Mouse (Mus musculus) lung, postnatal 10 days (tissue): ENCODE measurements around the gene Nkpd1.
A peak's percentile ranks its signal among the peaks of the same experiment; 100 is the strongest.

Source experiments
- DNase-seq: peaks from one replicate; pipeline ENCODE4 v3.0.0; 2021

The Nkpd1 gene

DNA sequence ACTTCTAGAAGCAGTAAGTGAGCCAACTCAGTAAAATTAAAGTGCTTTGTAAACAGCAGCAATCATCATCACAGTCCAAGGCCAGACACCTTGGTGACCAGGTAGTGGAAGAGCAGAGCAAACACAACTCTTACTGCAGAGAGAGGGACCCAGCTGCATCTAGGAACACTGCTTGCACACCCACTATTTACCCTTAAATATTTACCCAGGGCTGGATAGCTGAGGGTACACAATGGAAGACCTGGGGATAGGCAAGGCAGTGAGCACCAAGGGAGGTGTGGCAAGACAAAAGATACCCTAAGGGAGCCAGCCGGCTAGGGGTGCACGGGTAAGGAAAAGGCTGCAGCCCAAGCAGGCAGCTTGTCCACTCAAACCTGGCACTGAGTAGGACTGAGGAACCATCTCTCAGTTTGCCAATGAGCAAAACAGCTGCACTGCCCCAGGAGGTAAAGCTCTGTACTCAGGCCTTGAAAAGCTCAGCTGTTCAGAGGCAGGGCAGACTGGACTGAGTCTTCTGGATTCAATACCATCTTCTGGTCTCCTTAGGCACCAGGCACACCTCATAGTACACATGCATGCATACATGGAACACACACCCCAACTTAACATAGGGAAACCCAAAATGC lies 29.8 kb downstream of the Nkpd1 start:
- no peak for DNase-seq

DNA sequence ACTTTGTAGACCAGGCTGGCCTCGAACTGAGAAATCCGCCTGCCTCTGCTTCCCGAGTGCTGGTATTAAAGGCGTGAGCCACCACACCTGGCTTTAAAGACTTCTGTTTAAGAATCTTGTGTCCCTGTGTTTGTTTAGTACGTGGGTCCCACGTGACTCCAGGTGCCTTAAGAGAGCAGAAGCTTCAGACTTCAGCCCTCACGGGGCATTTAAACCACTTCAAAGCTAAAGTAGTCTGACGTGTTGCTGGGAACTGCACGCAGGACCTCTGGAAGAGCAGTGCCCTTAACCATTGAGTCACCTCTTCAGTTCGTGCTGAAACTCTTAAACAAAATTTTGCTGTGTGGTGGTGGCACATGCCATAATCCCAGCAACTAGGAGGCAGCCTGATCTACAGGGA lies 31.8 kb downstream of the Nkpd1 start:
- DNase-seq = no peak

DNA sequence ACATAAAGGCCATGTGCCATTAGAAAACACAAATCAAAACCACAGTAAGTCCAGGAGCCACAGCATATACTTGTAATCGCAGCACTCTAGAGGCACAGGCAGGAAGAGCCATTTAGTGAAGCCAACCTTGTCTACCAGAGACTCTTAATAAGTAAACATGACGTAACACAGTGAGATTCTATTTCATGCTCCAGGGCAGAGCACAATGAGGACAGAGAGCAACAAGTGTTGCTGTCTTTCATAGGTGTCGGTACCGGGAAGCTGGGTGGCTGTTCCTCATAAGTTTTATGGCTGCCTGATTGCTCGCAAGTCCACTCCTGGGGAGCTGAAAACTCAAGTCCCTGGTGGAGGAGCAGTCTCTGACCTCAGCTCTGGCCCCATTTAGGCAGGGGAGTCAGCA lies 34.0 kb downstream of the Nkpd1 start:
- no peak for DNase-seq

DNA sequence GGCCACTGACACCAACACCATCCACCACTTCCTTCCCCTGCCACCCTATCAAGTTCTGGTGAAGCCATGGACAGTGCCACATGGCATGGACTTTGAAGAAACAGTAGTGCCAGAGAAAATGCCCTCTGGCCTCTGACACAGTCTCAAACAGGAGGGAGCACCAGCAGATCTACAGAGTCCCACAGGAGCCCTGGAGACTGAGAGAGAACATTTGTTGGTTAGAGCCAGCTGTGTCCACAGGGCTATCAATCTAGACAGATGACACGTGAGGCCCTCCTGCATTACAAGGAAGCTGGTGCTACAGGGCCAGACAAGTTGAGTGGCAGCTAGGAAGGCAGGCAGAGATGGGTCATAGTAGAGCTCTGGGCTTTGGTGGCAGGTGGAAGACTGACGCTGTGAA lies 34.8 kb downstream of the Nkpd1 start:
- no peak for DNase-seq

DNA sequence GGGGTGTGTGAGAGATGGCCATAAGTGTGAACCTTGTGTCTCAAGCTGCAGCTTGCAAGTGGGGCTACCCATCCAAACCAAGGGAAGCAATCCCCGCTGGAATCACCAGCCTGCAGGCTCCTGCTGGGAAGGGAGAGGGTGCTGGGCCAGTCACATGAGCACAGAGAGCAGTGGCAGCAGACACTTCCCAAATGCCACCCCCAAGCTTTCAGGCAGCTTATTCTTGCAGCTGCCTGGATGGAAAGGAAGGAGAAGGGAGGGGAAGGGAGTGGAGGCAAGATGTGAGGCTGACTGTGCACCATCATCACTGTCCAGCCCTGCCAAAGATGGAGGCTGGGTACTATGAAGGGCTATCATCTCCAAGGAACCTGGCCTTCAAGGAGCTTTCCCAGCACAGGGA lies 36.5 kb downstream of the Nkpd1 start:
- no peak for DNase-seq

DNA sequence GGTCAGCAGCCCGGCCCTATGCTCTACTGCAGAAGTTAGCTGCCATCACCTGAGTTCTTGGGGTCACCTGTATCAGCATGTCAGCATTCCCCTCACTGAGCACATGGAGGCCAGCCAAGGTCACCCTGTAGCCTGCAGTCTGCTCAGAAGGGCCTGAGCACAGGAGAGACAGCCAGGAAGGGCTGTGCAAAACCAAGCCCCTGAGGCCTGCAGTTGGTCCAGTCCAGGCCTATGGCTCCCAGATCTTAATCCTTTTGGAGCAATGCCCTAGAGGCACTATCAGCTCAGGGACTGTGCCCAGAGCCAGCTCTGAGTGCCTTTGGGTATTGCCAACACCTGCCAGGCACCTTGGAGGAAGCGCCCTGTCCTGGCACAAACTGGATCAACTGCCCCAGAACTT lies 39.4 kb downstream of the Nkpd1 start:
- DNase-seq = no peak

DNA sequence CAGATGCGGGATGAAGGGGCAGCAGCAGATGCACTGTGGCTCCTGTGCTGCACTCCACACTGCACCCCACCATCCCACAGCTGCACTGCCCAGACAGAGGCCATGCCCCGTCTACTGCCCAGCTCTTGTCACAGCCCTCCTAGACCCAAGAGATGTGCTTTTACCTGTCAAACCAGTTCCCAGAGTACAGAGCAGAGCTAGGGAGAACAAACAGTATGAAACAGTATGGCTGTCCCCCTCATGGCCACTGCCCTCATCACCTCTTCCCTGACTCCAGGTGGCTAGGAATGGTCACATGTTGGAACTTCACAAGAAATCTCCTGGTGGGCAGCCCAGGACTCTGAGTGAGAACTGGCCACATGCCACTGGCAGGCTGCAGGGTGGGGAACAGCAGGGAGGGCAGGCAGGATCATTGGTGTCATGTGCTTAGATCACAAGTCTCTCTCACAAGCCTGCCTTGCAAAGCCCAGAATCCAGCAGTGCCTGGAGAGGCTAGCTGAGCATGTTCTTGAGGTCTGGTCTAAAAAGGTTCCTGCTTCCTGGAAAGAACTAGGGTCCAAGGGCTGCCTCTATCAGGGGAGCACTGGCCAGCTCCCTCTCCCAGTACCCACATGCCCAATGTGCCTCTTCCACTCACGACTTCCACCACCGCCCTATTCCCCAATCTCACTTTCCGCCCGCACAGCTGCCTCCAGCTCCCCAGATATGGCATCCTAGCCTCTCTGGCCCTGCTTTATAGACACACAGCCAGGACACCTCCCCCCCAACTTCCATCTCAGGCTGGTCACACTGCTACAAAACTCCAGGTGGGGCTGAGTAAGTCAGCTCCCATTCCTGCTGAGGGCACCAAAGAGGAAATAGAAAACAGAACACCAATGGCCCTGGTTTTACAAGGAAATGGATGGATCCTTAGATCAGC lies 40.6 kb downstream of the Nkpd1 start:
- peak; percentile 28 for DNase-seq

DNA sequence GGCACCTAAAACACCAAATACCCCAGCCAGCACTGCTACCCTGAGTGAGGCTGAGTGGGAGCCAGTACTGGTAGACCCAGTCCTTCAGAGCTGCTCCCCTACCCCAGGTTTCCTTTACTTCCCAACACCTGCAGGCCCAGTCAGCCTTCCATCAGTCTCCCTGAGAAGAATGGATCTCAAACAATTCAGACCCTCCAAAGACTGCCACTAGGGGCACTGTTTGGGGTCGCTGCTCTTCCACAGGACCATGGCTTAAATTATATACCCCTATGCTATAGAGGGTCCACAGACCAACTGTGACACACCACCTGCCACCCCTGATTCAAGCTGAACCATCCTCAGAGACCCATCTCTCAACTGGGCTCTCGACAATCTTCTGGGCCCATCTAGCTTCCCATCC lies 41.3 kb downstream of the Nkpd1 start:
- DNase-seq = no peak

DNA sequence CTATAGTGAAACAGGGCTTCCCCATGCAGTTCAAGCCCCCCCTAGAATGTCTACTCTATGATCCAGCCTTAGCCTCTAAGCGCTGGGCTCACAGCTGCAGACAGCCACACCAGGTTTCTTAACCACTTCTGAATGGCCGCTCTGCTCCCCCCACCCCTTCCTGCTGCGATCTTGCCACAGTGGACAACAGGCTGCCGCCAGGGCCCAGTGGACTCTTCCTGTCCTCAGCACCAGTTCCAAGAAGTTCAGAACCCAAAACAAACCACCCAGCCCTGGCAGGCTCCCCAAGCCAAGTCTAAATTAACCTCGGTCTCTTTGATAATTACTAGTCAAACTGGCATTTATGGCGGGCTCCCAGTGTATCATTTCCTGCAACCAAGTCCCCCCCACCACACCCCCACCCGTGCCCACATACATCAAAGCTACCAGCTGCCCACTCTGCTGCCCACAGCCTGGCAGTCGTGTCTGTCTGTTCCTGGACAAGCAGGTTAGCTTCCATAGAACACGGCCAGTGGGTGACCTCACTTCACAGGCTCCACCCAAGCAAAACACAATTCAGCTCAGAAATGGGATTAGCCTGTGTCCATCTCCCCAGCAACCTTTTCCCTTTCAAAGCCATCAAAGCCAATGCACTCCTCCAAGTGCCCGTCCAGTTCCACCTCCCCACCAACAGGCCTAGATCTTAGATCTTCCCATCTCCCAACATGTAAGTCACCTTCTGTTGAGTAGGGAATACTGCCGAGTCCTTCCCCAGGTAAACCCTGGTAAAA lies 43.0 kb downstream of the Nkpd1 start:
- peak; percentile 48 for DNase-seq

DNA sequence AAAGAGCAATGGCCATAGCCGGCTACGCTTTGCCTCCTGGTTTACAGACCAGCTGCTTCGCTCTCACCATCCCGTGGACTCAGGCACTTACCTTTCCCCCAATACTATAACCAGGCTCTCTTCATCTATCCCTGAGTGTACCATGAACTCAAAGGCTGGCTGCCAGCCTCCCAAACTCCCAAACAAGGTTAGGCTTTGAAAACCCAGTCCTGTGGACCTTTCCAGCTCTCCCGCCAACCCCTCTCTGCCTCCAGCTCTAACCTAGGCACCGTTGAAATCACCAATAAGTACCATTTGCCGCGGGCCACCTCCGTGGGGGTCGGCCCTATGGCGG lies 43.8 kb downstream of the Nkpd1 start:
- no peak for DNase-seq

DNA sequence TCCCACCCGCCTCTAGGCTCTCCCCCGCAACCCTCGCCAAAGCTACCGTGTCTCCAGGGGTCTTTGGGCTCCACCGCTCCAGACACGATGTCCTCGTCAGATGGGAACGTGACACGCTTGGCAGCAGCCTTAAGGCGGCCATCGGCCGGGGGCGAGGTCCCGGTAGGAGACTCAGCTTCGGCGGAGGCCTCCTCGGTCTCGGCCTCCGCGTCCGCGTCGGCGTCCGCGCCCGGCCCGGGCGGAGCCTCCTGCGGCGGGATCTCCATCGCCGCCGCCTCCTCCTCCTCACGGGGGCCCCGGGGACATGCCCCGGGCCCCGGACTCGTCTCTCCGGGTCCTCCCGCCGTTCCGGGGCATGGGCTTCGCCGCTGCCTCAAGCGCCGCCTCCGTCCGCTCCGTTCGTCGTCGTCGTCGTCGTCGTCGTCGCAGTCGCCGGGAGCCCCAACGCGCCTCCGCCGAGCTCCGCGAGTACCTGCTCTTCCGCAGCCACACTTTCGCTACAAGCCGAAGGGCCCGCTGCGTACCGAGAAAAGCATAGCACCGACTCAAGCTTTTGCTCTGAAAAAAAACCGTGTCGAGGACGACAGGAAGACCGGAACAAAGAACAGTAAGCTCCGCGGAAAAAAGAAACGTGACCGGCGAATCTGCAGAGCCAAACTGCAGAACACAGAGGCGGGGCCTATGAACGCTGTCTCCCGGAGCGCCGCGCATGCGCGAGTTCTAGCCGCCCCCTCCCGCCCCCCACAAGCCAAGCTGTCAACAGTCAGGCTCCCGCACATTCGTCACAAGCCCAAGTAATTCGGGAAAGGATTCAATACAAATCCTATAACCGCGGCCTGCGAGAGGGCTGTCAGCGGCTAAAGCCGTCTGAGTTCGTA lies 44.4 kb downstream of the Nkpd1 start:
- peak; percentile 94 for DNase-seq

DNA sequence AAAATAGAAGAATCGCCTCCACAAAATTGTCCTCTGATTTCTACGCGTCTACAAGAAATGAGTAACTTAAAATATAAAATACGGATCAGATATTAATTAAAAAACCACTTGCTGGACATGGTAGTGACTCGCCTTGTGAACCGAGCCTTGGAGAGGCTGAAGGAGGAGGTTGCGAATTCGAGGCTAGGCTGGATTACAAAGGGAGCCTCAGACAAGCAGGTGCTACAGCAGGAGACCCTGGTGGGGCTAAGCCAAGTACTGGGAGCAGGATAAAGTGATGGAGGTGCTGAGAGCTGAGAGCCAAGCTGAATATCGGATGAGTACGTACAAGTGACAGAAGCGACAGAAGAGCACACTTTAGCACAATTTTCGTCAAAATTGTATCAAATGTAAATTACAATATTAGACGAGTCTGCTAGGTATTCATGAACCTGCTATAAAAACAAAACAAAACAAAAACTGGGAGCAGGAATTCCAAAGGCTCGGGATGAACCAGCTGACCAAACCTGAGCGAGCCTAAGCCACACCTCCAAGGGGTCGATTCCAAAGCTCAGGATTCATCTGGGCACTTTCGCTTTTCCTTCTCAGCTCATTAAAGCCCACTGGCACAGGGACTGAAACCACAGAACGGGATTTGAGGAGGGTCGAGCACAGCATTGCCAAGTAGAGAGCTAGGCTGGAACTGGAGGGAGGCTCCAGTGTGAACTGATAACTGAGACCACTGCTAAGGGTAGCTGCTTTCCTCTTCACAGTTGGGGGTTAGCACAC lies 45.2 kb downstream of the Nkpd1 start, which contains the start of gene Ppp1r37:
Ppp1r37 (minus strand) TSS at position 434 of the 768 bp plus-strand sequence.
- peak; percentile 68 for DNase-seq

DNA sequence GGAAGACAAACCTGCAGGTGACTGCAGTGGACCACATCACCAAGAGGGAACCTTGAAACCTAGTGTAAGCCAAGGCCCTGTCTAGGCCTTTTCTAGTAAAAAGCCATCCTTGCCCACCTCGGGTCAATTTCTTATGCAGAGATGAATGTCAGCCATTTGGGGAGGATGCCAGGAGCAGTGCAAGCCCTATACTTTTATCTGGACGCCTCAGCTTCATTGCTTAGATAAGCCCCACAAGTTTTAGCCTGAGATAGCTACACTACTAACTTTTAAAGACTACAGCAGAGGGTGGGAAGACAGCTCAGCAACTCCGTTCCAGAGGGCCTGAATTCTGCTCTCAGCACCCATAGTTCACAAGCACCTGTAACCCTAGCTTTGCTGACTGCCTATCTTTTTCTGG lies 46.2 kb downstream of the Nkpd1 start:
- DNase-seq = no peak

DNA sequence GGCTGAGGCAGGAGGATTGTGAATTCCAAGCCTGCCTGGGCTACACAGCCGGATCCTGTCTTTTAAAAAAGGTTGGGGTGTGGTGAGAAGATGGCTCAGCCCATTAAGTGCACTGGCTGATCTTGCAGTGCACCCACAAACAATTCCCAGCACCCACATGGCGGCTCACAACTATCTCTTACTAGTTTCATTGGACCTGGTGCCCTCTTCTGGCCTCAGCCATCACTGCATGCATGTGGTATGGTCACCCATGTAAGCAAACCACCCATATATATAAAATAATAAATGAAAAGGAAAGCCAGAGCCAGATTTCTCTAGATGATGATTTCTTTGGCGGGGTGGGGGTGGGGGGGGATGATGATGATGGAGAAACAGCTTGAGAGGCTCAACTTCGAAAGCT lies 46.8 kb downstream of the Nkpd1 start:
- peak; percentile 42 for DNase-seq

DNA sequence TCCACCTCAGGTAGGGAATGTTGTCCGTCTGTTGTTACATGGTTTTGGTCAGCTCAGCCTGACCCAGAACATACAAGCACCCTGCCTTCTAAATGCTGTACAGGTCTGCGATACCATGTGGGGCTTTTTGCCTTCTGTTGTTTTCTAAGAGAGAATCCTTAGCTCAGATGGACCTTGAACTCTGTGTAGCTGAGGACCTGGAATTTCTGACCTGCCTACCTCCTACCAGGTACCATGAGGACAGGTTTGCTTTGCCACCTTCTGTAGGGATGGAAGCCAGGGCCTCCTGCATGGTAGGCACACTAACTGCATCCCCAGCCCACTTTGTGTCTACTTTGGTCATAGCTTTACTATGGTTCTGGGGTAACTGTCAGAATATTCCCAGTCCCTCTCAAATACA lies 48.2 kb downstream of the Nkpd1 start:
- no peak for DNase-seq

DNA sequence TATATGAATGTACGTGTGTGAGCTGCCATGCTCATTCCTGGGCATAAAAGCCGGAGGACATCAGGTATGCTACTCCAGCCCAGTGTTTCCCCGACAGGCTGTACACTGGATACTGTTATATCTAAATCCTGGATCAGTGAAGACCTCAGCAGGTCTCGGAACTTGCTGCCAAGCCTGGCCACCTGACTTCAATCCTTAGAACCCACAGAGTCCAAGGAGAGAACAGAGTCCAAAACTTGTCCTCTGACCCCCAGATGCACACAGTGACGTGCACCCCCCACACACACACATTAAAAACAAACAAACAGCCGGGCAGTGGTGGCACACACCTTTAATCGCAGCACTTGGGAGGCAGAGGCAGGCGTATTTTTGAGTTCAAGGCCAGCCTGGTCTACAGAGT lies 49.8 kb downstream of the Nkpd1 start:
- no peak for DNase-seq

DNA sequence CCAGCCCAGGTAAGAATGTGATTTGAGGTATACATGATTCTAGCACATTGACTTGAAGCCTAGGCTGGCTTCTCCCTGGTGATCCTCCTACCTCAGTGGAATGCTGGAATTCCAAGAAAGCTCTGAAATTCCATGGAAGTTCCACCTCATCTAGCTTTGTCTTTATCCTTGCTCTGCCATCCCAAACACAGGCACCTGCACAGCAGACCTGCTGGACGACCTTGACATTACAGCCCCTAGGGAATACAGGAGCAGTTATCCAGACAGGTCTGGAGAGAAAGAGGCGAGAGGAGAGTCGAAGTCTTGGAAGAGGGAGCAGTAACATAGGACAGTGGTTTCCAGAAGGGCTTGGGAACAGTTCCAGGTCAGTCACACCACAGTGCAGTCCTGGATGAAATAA lies 52.0 kb downstream of the Nkpd1 start:
- no peak for DNase-seq

DNA sequence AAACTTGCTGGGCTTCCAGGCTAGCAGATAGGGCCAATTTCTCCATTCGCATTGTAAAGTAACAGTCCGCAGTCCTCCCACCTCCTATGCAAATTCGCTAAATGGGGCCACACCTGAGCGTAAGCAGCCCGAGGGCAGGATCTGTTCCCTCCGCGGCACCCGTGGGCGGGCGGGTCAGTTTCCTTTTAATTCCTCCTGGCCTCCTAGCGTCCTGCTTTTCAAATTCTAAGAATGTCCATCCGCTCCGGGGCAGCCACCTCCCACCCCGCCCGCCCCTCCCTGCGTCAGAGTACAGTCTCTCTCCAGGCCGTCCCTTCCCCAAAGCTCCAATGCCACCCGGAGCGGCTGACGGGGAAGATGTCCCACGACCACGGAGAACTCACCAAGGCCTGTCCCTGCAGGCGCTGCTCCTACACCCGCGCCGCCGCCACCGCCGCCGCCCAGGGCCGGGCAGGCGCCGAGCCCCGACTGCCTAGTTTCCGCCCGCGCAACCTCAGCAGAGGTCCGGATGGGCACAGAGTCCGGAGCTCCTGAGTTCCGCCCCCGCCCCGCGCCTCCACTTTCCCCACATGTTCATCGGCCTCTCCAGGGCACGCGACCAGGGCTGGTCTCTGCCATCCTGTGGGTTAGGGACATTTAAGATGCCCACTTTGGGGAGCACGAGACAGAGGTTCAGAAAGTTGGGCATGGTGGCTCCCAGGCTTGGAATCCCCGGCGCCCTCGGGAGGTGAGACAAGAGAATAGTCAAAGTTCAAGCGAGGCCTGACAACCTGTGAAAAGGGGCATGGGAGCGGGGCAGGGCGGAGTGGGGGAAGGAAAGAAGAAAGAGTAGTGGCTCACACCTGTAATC lies 55.5 kb downstream of the Nkpd1 start:
- DNase-seq = peak; percentile 90

DNA sequence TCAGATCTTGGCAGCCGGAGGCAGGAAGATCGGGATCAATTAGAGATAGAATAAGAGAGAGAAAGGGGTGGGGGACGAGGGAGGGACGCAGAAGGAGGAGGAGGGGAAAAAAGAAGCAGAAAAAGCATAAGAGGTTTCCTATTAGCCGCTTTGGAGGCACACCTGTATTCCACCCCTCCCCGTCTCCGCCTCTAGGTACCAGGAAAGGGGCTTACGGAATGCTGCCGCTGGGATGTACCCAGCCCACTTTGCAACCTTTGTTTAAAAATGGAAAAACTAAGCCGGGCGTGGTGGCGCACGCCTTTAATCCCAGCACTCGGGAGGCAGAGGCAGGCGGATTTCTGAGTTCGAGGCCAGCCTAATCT lies 56.1 kb downstream of the Nkpd1 start:
- no peak for DNase-seq
